Mouse (Mus musculus) midbrain, postnatal 0 days (tissue): Measurements from ENCODE around the gene Stum. TPM values are rescaled to one million over a fixed set of nuclear protein-coding genes. Genes with fewer than 3 reads are reported as not detected.
A peak's percentile ranks its signal among the peaks of the same experiment; 100 is the strongest.

ENCODE experiments used
- ATAC-seq: fragments of 200-750 bp; cut with Nextera tagmentation; 2 replicates; pipeline ENCODE4 v1.8.0; 2017; ENCODE audit warnings: moderate number of reproducible peaks, mild to moderate bottlenecking, moderate TSS enrichment, moderate library complexity; ENCODE audit not compliant: low FRiP score
- DNase-seq: peaks from one replicate; pipeline ENCODE4 v3.0.0-alpha.2; 2015; ENCODE audit warnings: low spot score
- H3K27ac ChIP-seq: fragments of 300-500 bp; sonication (generic); 2 replicates; pipeline ENCODE4 v1.5.1; 2014; ENCODE audit warnings: low read depth, mild to moderate bottlenecking, low read length, mixed read lengths
- H3K27me3 ChIP-seq: fragments of 300-500 bp; sonication (generic); 2 replicates; pipeline ENCODE4 v1.6.1; 2014; ENCODE audit warnings: low read length, control low read depth, mixed read lengths; ENCODE audit not compliant: insufficient read depth
- H3K36me3 ChIP-seq: fragments of 300-500 bp; sonication (generic); 2 replicates; pipeline ENCODE4 v1.6.1; 2014; ENCODE audit warnings: low read length, control low read depth, mixed read lengths; ENCODE audit not compliant: insufficient read depth
- H3K4me1 ChIP-seq: fragments of 300-500 bp; sonication (generic); 2 replicates; pipeline ENCODE4 v1.6.1; 2014; ENCODE audit warnings: mild to moderate bottlenecking, control low read depth, antibody characterized with exemption, low read length, mixed read lengths; ENCODE audit not compliant: insufficient read depth
- H3K4me2 ChIP-seq: fragments of 300-500 bp; sonication (generic); 2 replicates; pipeline ENCODE4 v1.6.1; 2014; ENCODE audit warnings: low read depth, mild to moderate bottlenecking, low read length, mixed read lengths; ENCODE audit not compliant: poor library complexity, severe bottlenecking
- H3K4me3 ChIP-seq: fragments of 300-500 bp; sonication (generic); 2 replicates; pipeline ENCODE4 v1.5.1; 2014; ENCODE audit warnings: low read depth, mild to moderate bottlenecking, low read length, moderate library complexity
- H3K9ac ChIP-seq: fragments of 300-500 bp; sonication (generic); replicated peaks from 2 replicates; pipeline ENCODE4 v1.6.1; 2014; ENCODE audit warnings: mild to moderate bottlenecking, low read length, moderate library complexity, mixed read lengths; ENCODE audit not compliant: poor library complexity, severe bottlenecking
- H3K9me3 ChIP-seq: fragments of 300-500 bp; sonication (generic); 2 replicates; pipeline ENCODE4 v1.6.1; 2016; ENCODE audit warnings: low read length, control low read depth
- CTCF ChIP-seq: IDR thresholded peaks from 2 replicates; pipeline ENCODE4 v1.5.1; 2016; ENCODE audit warnings: antibody characterized with exemption, mild to moderate bottlenecking
- WGBS: fragments of 180-500 bp; shearing (Covaris S2); extraction: QIAGEN DNeasy Blood & Tissue Kit; methylation state at CpG from one replicate; pipeline ENCODE4 v1.1.7; 2014; 5-methylcytosine and 5-hydroxymethylcytosine counted together
- polyA plus RNA-seq: library from polyadenylated mRNA; unstranded; fragments of >200 nt; fragmentation: Nextera tagmentation; extraction: Ambion mirVana; gene quantifications from 2 replicates; pipeline ENCODE4 v1.2.1, GENCODE M21; 2015
- total RNA-seq: library from RNA; depleted of rRNA; stranded (reverse); fragments of >200 nt; gene quantifications from 2 replicates; pipeline ENCODE4 v1.2.3, GENCODE M21; 2014

Gene Stum
- total and polyA plus RNA-seq, 2 experiments from 2014 or later: 17.8 to 86.7 TPM

DNA sequence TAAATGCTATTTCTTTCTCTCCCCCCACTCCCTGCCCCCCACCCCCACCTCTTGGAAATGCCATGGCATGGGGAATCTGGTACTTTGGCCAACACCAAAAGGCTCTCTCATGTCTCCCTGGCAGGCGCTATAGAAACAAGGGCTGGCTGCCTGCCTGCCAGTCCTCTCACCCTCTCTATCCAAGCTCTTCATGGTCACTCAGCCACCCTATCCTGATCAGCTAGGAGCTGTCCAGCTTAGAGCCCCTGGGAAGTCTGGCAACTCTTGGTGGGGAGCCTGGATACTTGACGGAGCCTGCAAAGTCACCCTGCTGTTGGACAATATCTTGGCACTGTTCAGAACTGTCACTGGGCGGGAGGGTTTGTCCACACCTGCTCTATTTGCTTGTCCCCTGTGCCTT, 24.6 kb downstream of the Stum start:
- TF ChIP-seq CTCF: no peak
- H3K27me3 ChIP-seq: no peaks in the 10 kb centered on the region
- ATAC-seq (peak; percentile 43; the same call in 1 of the 2 replicates), DNase-seq (peak; percentile 61)
- peaks cover 5% of the 10 kb centered on the region; the same call in 1 of the 2 replicates for H3K4me1 ChIP-seq
- H3K27ac ChIP-seq: no peak overlapping the region
- H3K4me2 ChIP-seq: no peak overlapping the region
- H3K4me3 ChIP-seq: no peak overlapping the region
- H3K9ac ChIP-seq: no peak overlapping the region
- no peaks in the 10 kb centered on the region for H3K36me3 ChIP-seq
- no peaks in the 10 kb centered on the region for H3K9me3 ChIP-seq
- WGBS: 71% methylated on average over 3 of the region's 3 CpGs

DNA sequence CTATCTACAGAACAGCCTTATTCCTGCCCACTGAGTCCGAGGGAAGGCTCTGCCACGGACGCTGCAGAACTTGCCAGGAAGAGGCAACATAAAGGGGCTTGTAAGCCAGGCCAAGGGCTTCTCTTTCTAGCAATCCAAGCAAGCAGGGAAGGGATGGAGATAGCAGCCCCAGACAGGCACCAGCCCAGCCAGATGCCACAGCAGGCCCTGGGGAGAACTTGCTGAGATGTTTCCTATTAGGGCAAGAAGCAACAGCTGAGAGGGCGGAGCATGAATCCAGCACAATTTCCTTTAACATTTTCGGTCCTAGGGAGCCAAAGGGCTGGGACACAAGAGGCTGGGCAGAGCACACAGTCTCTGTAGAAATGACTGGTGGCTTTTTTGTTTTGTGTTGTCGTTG, 25.0 kb downstream of the Stum start:
- no peaks in the 10 kb centered on the region for H3K9me3 ChIP-seq
- 0 out of 2 replicates have a peak, but pooled peaks have one; percentile 11 for ATAC-seq
- no peaks in the 10 kb centered on the region for H3K36me3 ChIP-seq
- no peak overlapping the region for H3K4me3 ChIP-seq
- TF ChIP-seq CTCF: no peak
- no peaks in the 10 kb centered on the region for H3K27me3 ChIP-seq
- H3K4me1 ChIP-seq: peaks cover 5% of the 10 kb centered on the region; the same call in 1 of the 2 replicates
- WGBS: 61% methylated on average over 6 of the region's 6 CpGs
- peak; percentile 64 for DNase-seq
- peak overlapping the region; percentile 32; the same call in 1 of the 2 replicates for H3K27ac ChIP-seq
- H3K4me2 ChIP-seq: 0 out of 2 replicates have a peak overlapping the region, but pooled peaks have one; percentile 6
- no peak overlapping the region for H3K9ac ChIP-seq

DNA sequence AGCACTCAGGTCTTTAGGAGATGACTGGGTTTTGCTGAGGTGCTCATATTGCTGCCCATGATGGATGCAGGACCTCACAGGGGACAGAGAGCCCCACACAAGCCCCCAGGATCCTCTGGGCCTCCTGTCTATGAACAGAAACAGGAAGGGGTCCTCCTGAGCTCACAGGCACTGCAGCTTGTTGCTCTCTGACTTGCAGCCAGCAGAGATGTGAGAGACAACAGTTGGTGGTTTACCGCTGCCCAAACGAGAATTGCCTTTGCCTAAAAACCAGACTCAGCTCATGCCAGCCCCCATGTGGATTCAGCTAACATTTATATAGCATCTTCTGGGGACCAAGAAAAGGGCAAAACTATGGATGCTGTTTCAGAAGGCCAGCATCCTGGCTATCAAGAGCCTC, 33.7 kb downstream of the Stum start:
- Histone ChIP-seq H3K9me3 (peaks cover 5% of the 10 kb centered on the region; the same call in 1 of the 2 replicates), H3K36me3 (no peaks in the 10 kb centered on the region), H3K4me3 (no peak overlapping the region), H3K9ac (no peak overlapping the region), H3K27me3 (no peaks in the 10 kb centered on the region), H3K4me1 (no peaks in the 10 kb centered on the region), H3K4me2 (no peak overlapping the region), H3K27ac (no peak overlapping the region)
- DNase-seq (no peak), ATAC-seq (no peak)
- 72% methylated on average over 2 of the region's 2 CpGs for WGBS
- no peak for TF ChIP-seq CTCF

DNA sequence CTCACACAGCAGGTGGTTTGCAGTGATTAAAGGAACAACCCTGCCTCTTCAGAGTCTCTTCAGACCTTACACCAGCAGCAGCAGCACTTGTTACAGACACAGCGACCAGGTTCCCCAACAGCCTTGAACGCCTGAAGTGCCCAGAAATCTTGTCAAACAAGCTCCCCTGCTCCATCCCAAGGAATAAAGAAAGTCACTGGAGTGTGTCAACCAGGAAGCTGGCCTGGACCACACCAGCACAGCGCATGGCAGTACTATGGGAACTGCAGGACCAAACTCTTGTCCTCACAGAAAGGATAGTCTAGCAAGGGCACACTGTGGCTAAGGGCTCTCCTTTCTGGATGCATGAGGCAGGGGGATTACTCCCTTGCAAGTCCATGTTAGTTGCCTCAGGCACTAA, 38.9 kb downstream of the Stum start:
- Histone ChIP-seq H3K4me1 (no peaks in the 10 kb centered on the region), H3K27ac (no peak overlapping the region), H3K4me2 (no peak overlapping the region), H3K9ac (no peak overlapping the region), H3K36me3 (no peaks in the 10 kb centered on the region), H3K4me3 (no peak overlapping the region), H3K9me3 (no peaks in the 10 kb centered on the region), H3K27me3 (no peaks in the 10 kb centered on the region)
- DNase-seq (no peak), ATAC-seq (no peak)
- TF ChIP-seq CTCF: no peak
- WGBS: 54% methylated on average over 3 of the region's 3 CpGs

DNA sequence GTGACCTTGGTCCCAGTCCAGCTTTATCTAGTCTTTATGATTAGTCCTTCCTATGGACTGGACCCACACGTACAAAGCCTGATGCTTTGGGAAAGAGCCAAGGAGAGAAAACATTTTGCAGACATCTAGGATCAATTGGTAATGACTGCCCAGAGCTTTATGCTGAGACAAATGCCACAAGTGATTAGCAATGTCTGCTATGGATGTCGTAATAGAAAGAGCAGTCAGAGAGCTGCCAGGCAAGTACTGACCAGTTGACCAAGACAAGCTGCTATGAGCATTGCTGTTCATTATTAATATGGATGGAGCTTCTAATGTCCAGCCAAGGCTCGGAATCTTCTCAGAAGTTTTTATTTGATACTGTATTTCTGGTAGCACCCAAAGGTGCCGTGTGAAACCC, 43.8 kb downstream of the Stum start:
- H3K4me2 ChIP-seq: no peak overlapping the region

DNA sequence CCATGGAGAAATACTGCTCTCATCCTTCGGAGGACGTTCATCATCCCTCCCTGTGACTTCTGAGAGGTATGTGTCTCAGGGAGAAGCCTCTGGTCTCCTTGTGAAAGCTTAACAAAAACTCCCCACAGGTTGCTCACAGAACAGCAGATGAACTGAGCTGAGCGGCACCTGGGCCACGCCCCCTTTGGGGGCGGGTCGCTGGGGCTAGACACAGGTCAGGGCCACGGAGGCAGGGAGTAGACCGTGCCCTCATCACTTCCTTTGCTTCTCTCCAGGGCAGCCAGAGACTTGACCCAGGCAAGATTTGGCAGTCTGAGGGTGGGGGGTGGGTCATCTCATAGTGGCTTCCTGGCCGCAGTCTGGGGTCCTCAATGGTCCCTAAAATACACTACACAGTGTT, 48.4 kb downstream of the Stum start:
- ATAC-seq: no peak
- Histone ChIP-seq H3K4me2 (peak overlapping the region; percentile 15; the same call in 1 of the 2 replicates), H3K36me3 (no peaks in the 10 kb centered on the region), H3K4me1 (peaks cover 2% of the 10 kb centered on the region; the same call in 1 of the 2 replicates), H3K27me3 (no peaks in the 10 kb centered on the region), H3K9ac (no peak overlapping the region; the same call in 1 of the 2 replicates), H3K27ac (no peak overlapping the region), H3K9me3 (no peaks in the 10 kb centered on the region), H3K4me3 (no peak overlapping the region)
- TF ChIP-seq CTCF: no peak; the same call in 1 of the 2 replicates
- DNase-seq: no peak
- WGBS: 11% methylated on average over 9 of the region's 9 CpGs

More for the DNA sequence above, 43.8 kb downstream of the Stum start:
- no peak for TF ChIP-seq CTCF
- no peak overlapping the region for H3K27ac ChIP-seq
- DNase-seq (no peak), ATAC-seq (no peak)
- no peaks in the 10 kb centered on the region for H3K9me3 ChIP-seq
- 79% methylated on average over 4 of the region's 4 CpGs for WGBS
- H3K27me3 ChIP-seq: no peaks in the 10 kb centered on the region
- H3K36me3 ChIP-seq: no peaks in the 10 kb centered on the region
- H3K4me3 ChIP-seq: no peak overlapping the region
- H3K9ac ChIP-seq: no peak overlapping the region
- no peaks in the 10 kb centered on the region for H3K4me1 ChIP-seq
